Mouse (Mus musculus): Measurements from ENCODE around the gene Lect2.

Gene Lect2

DNA sequence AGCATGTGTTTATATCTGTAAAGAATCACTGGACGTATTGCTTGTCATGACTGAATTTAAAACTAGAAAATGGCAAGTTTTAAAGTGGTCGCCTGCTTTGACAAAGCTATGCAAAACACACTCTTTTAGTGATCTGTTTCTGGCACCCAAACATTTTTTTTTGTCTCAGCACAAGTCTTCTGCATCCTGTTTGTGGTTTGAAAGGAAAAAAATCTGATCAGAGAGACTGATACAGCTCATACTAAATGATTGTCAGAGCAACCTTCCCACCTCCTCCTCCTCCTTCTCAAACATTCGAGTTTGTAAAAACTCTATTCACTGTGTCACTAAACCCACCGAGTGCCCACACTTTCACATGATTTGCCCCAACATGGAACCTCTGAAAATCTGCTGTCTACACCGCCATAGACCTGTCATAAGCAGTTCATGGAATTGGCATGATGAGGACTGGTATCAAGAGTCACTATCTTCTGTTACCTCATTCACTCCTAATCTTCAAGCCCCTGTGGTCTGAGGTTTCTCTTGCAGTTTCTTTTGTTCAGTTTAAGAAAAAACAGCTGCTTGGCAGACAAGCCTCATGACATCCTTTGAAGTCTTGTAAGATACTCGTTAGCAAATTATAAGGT lies 41.3 kb downstream of the Lect2 start:
- DNase-seq (ENCODE audit: low read depth, low spot score), result no peak

DNA sequence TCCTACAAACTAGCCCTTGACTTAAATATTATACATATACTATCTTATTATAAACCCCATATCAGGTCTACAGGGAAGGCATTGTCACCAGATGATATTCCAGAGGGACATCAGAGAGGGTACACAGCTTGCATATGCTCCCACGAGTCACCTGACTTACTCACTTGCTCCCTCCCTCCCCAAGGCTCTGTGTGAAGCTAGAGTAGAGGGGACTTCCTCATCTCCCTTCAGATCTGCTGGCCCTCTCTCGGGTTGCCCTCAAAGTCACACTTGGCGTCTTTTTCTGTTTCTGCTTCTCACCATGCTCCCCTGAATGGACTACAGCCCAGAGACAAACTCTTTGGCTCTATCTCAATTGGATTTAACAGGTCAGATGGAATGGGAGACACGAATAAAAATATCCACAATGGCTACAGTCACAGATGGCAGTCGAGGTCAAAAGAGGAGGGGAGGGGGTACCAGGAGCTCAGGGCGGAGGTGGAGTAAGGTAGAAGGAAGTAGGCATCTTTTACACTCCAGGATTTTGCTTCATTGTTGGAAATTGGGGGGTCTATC lies 46.4 kb downstream of the Lect2 start:
- no peak for DNase-seq (ENCODE audit: low read depth, low spot score)

- DNase-seq (ENCODE audit: low read depth, low spot score), result no peak
Observed at GRCm38 (mm10) chr13:56500636-56501035, 47.7 kb downstream of the Lect2 start.

DNA sequence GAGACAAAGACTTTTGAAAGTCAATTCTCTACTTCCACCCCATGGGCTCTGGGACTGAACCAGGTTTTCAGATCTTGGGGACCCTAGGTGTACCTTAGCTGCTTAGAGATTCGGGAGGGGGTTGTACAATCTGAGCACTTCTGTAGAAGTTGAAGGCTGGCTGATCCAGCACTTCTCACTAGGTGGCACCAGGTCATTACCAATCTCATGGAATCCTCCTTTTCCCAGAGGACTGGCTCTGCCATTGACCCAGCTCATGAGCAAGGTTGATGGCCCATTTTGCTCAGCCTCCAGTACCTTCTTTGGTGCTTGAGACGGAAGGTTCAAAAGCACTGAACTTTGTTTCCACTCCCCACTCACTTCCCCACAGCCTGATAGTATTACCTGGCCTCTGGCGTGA lies 48.2 kb downstream of the Lect2 start:
- DNase-seq (ENCODE audit: low read depth, low spot score), result peak; percentile 44

- DNase-seq (ENCODE audit: low read depth, low spot score), result no peak
Observed at GRCm38 (mm10) chr13:56494440-56494839, 53.9 kb downstream of the Lect2 start.

All from ES-CJ7 (cell line).